Mouse (Mus musculus) kidney, postnatal 14 days (tissue): Measurements from ENCODE around the gene Jph3.

ENCODE experiments used
- DNase-seq: peaks from one replicate; pipeline ENCODE4 v3.0.0; 2022; ENCODE audit warnings: mixed read lengths

Gene Jph3

GRCm38 (mm10) chr8:121842064-121842955 is 112.9 kb downstream of the Jph3 start:
- no peak for DNase-seq

- DNase-seq: no peak
Measured at GRCm38 (mm10) chr8:121843184-121843733, 113.8 kb downstream of the Jph3 start.
